Mouse (Mus musculus) layer of hippocampus, adult 6 months (tissue): ENCODE data around the gene Ctcf. TPM values are rescaled to one million over a fixed set of nuclear protein-coding genes. Genes with fewer than 3 reads are reported as not detected.

Experiments used
- long read RNA-seq, 2 experiments: library from polyadenylated mRNA; unstranded; transcript quantifications; one replicate each; pipeline ENCODE4 v2.0.0; 2019 to 2020
- microRNA-seq: library from miRNA; unstranded; fragments of <30 nt; microRNA quantifications from one replicate; pipeline ENCODE4 v1.2.0, GENCODE M21; 2020
- polyA plus RNA-seq: library from polyadenylated mRNA; unstranded; fragments of <200 nt; fragmentation: Nextera tagmentation; gene quantifications from 2 replicates; pipeline ENCODE4 v1.2.3, GENCODE M21; 2021

Ctcf gene
- polyA plus RNA-seq: 13.1 and 14.2 TPM in 2 replicates
- long read RNA-seq, experiment 1, partial matches to known transcripts: 9 of 15 reads
- long read RNA-seq, experiment 1, other reads (novel, unspliced or antisense): 6 of 15 reads
- long read RNA-seq, experiment 2, partial matches to known transcripts: 10 of 21 reads
- long read RNA-seq, experiment 2, other reads (novel, unspliced or antisense): 10 of 21 reads

DNA sequence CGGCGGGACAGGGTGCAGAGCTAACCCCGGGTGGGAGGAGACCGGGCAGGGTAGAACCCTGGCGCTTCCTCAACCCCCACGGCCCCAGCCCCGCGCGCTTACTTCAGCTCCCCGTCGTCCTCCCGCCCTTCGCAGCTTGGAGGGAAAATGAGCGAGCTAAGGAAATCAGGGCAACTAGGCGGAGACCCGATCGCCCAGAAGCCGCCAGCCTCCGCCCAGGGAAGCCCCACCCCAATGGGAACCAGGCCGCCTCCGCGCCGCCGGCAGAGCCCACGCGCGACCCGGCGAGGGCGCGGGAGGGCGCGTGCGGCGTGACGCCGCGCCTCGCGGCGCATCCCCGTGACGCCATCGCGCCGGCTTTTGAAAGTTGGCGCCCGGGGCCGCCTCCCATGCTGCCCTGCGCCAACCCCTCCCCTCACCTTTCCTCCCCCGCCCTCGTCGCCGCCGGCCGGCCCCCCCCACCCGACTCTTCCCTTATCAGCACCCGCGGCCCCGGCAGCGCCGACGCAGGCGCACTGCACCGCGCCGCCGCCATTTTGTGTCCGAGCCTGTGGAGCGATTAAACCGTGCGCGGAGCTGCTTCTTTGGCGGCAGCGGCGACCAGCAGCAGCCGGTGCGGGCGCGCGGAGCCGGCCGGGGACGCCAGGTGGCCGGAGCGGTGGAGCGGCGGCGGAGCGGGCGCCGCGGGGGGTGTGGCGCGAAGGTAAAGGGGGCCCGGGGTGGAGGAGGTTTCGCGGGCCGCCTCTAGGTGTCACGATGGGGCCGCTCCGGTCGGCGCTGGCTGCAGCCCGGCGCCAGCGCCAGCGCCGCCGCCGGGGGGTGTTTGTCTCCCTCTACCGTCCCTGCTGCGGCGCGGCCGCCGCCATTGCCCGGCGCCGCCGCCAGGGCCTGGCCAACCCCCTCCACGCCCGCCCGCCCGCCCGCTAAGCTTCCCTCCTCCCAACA lies at the start of gene Ctcf:
Gene Ctcf (plus strand): TSS at position 551 of the 945 bp plus-strand sequence.

DNA sequence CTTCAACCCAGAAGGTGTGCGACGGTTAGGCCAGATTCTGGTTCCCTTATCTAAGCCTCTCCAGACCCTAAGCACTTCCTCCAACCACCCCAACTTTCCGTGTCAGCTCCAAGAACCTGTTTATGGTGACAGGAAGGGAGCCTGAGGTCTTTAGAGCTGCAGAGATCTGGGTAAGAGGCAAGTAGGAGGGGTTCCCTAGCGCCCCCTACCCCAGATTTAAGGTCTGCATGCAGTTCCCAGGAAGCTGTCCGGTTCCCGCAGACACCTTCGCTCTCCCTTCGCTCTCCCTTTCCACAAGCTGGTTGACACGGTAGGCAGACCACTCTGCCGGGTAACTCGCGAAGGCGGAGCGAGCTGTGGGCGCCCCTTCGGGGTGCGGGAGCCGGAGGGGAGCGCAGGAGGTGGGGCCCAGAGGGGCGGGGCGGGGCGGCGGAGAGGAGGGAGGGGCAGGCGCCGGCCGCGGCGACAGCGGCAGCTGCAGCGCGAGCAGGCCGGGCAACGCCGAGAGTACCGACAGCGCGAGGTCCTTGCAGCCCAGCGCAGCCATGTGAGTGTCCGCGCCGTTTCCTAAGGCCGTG lies 31.5 kb upstream of the Ctcf start, which contains the start of gene Ripor1:
Gene Ripor1 (plus strand): TSS at position 452 of the 578 bp plus-strand sequence.

DNA sequence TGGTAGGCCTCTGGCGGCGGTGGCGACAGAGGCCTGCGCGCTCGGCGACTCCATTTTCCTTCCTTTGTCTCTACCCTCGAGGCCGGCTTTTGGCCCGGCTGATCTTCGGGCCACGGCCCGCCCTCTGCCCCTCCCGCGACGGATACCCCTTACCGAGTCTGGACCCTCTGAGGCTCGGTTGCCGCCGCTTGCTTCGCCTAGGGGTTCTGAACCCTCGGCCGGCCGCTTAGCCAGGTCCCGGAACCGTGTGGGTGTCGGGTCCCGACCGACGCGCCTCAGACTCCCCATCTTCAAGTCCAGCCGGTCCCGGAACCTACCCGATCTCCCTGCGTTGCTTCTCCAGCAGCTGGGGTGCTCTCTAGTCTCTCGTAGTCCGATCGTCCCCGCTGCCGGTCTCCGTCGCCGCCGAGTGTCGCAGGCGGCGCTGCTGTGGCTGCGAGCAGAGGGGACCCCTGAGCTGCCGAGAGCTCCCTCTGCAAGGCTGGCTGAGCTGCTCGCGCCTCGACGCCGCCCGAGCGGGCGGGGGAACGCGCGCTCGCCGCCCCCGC lies 669 bp downstream of the Ctcf start, which contains the start of gene Agrp:
Gene Agrp (minus strand): TSS at position 431 of the 548 bp plus-strand sequence.

DNA sequence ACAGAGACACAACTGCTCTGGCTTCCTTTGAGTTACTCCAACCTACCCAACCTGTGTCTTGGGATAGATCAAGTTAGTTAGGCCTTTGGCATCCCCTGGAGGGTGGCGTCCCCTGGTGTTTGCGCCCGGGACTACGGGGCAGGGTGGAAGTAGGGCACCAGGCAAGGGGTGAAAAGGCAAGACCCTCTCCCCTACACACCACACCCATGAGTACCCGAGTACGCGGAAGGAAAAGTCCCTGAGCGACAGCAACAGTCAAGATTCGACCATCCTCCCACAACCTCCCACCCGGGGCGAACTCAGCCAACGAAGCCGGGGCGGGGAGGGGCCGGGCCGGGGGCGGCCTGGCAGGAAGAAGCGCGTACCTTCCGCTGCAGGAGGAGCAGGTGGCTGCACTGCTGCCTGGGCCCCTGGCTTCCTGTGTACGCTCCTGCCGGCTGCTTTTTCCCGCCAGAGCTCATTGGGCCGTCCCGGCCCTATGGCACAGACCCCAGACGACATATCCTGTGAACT lies 49.5 kb downstream of the Ctcf start, which contains the start of gene Carmil2:
Gene Carmil2 (plus strand): TSS at position 479 of the 513 bp plus-strand sequence.

DNA sequence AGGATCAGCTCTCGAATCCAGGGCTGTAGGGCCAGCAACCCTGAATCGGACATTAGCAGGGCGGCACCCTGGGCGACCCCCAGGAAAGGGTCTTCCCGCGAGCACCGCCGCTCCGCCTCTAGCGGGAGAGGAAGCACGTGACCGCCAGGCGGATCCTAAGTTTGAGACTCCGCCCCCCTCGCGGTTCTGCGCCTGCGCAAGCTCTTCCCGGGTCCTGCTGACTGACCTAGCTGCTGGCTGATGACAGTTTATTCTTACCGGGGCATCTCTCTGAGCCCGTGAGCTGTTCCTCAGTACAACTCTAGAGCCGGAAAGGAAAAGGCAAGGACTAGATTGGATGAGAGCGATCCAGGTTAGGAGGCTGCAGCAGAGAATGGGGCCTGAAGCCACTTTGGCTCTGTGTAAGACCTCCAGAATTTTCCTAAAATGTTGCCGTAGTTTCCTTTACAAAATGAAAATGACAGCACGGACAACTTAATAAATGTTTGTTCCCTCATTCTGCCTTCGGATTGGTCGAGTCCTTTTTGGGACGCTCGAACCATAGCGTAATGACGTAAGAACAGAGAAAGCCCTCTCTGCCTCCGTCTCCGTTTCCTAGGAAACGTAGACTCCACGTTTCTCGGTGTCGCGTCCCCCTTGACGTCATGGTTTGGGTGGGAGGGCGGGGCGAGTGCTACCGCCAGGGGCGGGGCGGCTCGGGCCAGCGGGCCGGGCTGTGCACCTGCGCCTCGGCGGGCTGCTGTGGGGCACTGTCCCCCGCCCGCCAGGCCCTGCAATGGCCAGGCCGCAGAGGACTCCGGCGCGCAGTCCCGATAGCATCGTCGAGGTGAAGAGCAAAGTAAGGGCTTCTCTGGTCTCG lies 64.8 kb downstream of the Ctcf start, which contains the start of the genes Acd and Pard6a:
Gene Acd (minus strand): TSS at position 137 of the 859 bp plus-strand sequence.
Gene Pard6a (plus strand): TSS at position 183 of the 859 bp plus-strand sequence.

DNA sequence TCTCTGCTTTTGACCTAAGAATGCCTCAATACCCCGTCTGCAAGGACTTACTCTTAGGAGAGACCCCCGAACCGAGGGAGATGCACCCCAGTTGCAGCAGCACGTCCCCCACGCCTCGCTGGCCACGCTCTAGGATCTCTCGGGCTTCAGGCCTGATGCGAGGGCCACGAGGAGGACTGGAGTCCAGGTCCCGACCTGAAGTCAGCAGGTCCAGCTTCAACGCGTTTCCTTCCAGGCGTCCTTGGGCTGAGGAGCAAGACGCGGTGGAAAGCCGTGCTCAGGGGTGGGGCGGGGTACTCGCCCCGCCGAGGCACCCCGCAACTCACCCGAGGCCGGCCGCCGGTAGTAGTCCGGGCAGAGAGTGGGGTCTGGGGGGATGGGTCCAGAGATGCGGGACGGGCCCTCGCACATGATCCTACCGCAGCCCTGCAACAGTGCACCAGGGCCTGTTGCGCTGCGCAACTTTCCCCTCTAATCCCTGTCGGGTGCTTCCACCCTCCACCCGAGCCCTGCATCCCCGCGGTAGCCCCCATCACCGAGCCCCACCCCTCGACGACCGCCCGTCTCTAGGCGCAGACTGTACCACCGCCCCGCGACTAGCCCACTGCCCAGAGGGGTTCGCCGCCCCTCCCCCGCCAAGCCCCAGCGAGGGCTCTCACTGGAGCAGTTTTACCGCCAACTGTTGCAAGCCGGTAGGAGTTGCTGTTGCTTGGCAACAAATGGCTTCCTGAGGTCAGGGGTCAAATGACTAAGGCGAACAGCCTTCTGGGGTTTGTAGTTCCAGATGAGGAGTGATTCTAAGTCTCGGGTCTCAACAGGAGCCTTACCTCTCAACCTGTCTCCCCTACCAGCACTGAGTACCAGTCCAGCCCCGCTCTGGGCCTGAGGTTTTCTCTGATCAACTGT lies 71.4 kb downstream of the Ctcf start, which contains the start of the genes 4933405L10Rik and Enkd1:
Gene 4933405L10Rik (plus strand): TSS at position 158 of the 906 bp plus-strand sequence.
Gene Enkd1 (minus strand): TSS at position 713 of the 906 bp plus-strand sequence.

Small RNA genes within 50 kb of the gene (microRNA-seq; reads per million reads assigned to microRNA genes)
- gene Mir1966: 0.64 reads per million

Other genes with a start within 250 kb of the Ctcf start
- not detected in 2 replicates for gene Kctd19, start 223.1 kb upstream of the Ctcf start, polyA plus RNA-seq
- 0.36 and 0.43 TPM in 2 replicates for gene Lrrc36, start 223.0 kb upstream of the Ctcf start, polyA plus RNA-seq
- 45.8 and 47.2 TPM in 2 replicates for gene Tppp3, start 165.0 kb upstream of the Ctcf start, polyA plus RNA-seq
- 18.5 and 23.0 TPM in 2 replicates for gene Zdhhc1, start 139.7 kb upstream of the Ctcf start, polyA plus RNA-seq
- not detected in 2 replicates for gene Hsd11b2, start 117.8 kb upstream of the Ctcf start, polyA plus RNA-seq
- 112 and 125 TPM in 2 replicates for gene Atp6v0d1, start 70.5 kb upstream of the Ctcf start, polyA plus RNA-seq
- gene Ripor1, start 31.3 kb upstream of the Ctcf start, polyA plus RNA-seq: 44.1 and 57.0 TPM in 2 replicates
- 0.40 and 0.55 TPM in 2 replicates for gene Agrp, start 825 bp downstream of the Ctcf start, polyA plus RNA-seq
- gene Carmil2, start 49.7 kb downstream of the Ctcf start, polyA plus RNA-seq: 20.9 and 32.8 TPM in 2 replicates
- gene Acd, start 64.5 kb downstream of the Ctcf start, polyA plus RNA-seq: 32.5 and 41.3 TPM in 2 replicates
- 67.5 and 73.3 TPM in 2 replicates for gene Pard6a, start 64.6 kb downstream of the Ctcf start, polyA plus RNA-seq
- 0.18 and 0.19 TPM in 2 replicates for gene 4933405L10Rik, start 71.1 kb downstream of the Ctcf start, polyA plus RNA-seq
- 5.8 and 6.3 TPM in 2 replicates for gene Enkd1, start 71.6 kb downstream of the Ctcf start, polyA plus RNA-seq
- 18.4 and 20.8 TPM in 2 replicates for gene Gfod2, start 122.1 kb downstream of the Ctcf start, polyA plus RNA-seq
- gene Ranbp10, start 190.8 kb downstream of the Ctcf start, polyA plus RNA-seq: 3.1 TPM in 2 replicates
- gene Tsnaxip1, start 191.2 kb downstream of the Ctcf start, polyA plus RNA-seq: 0.36 and 0.59 TPM in 2 replicates
- gene Cenpt, start 216.7 kb downstream of the Ctcf start, polyA plus RNA-seq: 10.9 and 12.0 TPM in 2 replicates
- 45.1 and 53.6 TPM in 2 replicates for gene Thap11, start 218.6 kb downstream of the Ctcf start, polyA plus RNA-seq
- gene Nutf2, start 224.0 kb downstream of the Ctcf start, polyA plus RNA-seq: 144 and 150 TPM in 2 replicates
- gene Edc4, start 244.3 kb downstream of the Ctcf start, polyA plus RNA-seq: 19.7 and 20.7 TPM in 2 replicates